9 mouse cellular contexts compared by ENCODE assay signal in the genomic region with DNA sequence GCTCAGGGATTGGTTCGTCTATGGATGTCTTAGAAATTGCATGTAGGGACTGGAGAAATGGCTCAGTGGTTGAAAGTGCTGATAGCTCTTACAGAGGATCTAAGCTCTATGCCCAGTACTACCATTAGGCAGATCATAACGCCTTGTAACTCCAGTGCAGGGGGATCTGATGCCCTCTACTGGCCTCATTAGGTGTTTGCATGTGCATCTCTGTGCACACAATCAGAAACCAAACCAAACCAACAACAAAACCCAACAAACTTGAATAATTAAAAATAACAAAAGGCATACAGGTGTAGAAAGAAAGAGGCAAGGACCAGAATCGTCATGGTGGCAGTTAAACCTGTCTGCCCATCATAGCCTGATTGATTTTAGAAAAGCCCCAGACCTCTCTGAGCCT.
DNase-seq lines count a peak whose midpoint lies in the region; ATAC-seq lines count a peak whose summit lies in the region.
"Had no signal": no experiment of that assay in that cellular context is flagged by ENCODE, and none has a peak within 500 bp of the region (broad histone marks: within the 10 kb centered on the region; RNA-seq: fewer than 3 reads in every experiment).

No protein-coding gene starts in this region.

- 60% methylated on average over 3 of the region's 3 CpGs for WGBS in limb, embryonic 11.5 days
- 60% methylated on average over 3 of the region's 3 CpGs for WGBS in limb, embryonic 10.5 days

- 0 out of 2 replicates have a peak, but pooled peaks cover 3% of the 10 kb centered on the region for H3K4me1 ChIP-seq in limb, embryonic 11.5 days (ENCODE audit: control insufficient read depth, insufficient read depth, low read length)
- H3K4me1 ChIP-seq in limb, embryonic 10.5 days, result peaks cover 28% of the 10 kb centered on the region

- H3K4me2 ChIP-seq in limb, embryonic 11.5 days (ENCODE audit: low read depth, severe bottlenecking), result no peak overlapping the region

- peak; percentile 48 for DNase-seq in embryo, embryonic 10 days (ENCODE audit: low spot score)
- DNase-seq in embryo, embryonic 9.5 days (ENCODE audit: extremely low spot score), result no peak
- peak; percentile 23 for DNase-seq in limb, embryonic 11.5 days (ENCODE audit: low spot score)
- no peak for DNase-seq in limb, embryonic 10.5 days (ENCODE audit: low spot score)
- peak; percentile 63 for DNase-seq in R1 (ENCODE audit: low read depth, low spot score)
- no peak for DNase-seq in Muller cell, postnatal 12 days (ENCODE audit: inconsistent ontology term)
- DNase-seq in adrenal gland, postnatal 14 days, result no peak

- H3K4me3 ChIP-seq in limb, embryonic 11.5 days (ENCODE audit: low read depth, low read length), result no peak overlapping the region
- H3K4me3 ChIP-seq in limb, embryonic 10.5 days, result no peak overlapping the region

- H3K9me3 ChIP-seq in limb, embryonic 11.5 days (ENCODE audit: control insufficient read depth, low read length), result no peaks in the 10 kb centered on the region
- no peaks in the 10 kb centered on the region for H3K9me3 ChIP-seq in limb, embryonic 10.5 days (replicated peaks)

- no peak for ATAC-seq in limb, embryonic 11.5 days (ENCODE audit: insufficient number of reproducible peaks, low FRiP score, low TSS enrichment, low read depth)
- ATAC-seq in megakaryocyte, adult 5-6 weeks (ENCODE audit: poor library complexity, severe bottlenecking), result peak; percentile 57; the same call in 1 of the 2 replicates
- ATAC-seq: activated CD4-positive, CD25-positive, alpha-beta regulatory T cell, adult 4 months had no signal

- no peak overlapping the region for H3K9ac ChIP-seq in limb, embryonic 11.5 days (ENCODE audit: low read length)

- no peaks in the 10 kb centered on the region for H3K27me3 ChIP-seq in limb, embryonic 11.5 days (ENCODE audit: control insufficient read depth, insufficient read depth, low read length)
- H3K27me3 ChIP-seq in limb, embryonic 10.5 days (ENCODE audit: low read depth, poor library complexity, severe bottlenecking), result no peaks in the 10 kb centered on the region

- H3K27ac ChIP-seq in limb, embryonic 11.5 days (replicated peaks; ENCODE audit: low read depth, low read length), result no peak overlapping the region
- no peak overlapping the region for H3K27ac ChIP-seq in limb, embryonic 10.5 days

- no peaks in the 10 kb centered on the region for H3K36me3 ChIP-seq in limb, embryonic 11.5 days (ENCODE audit: control insufficient read depth, insufficient read depth, low read length)
- H3K36me3 ChIP-seq in limb, embryonic 10.5 days, result no peaks in the 10 kb centered on the region

Comparison
In these comparisons a context has a peak if more than half of its experiments do, and no peak if none do; other contexts are left out.
1. DNase-seq: peak in embryo, embryonic 10 days (single experiment), limb, embryonic 11.5 days (single experiment) and R1 (single experiment); none in embryo, embryonic 9.5 days (single experiment), limb, embryonic 10.5 days (single experiment), Muller cell, postnatal 12 days (single experiment) and adrenal gland, postnatal 14 days (single experiment).